Mouse (Mus musculus) thymus, adult 2 months (tissue): Measurements from ENCODE around the gene Creb5.

Source experiments
- CTCF ChIP-seq: fragments of 200-500 bp; IDR thresholded peaks from 2 replicates; pipeline ENCODE4 v1.5.1; 2012; ENCODE audit warnings: mild to moderate bottlenecking, control low read depth, low read length, moderate library complexity, borderline replicate concordance; ENCODE audit not compliant: control insufficient read depth, poor library complexity, insufficient read depth; ENCODE audit errors: extremely low read depth
- POLR2A ChIP-seq: fragments of 200-500 bp; IDR thresholded peaks from 2 replicates; pipeline ENCODE4 v1.6.1; 2012; ENCODE audit warnings: mild to moderate bottlenecking, low read length, control low read depth, moderate library complexity; ENCODE audit not compliant: control insufficient read depth, poor library complexity, insufficient read depth; ENCODE audit errors: extremely low read depth

DNA sequence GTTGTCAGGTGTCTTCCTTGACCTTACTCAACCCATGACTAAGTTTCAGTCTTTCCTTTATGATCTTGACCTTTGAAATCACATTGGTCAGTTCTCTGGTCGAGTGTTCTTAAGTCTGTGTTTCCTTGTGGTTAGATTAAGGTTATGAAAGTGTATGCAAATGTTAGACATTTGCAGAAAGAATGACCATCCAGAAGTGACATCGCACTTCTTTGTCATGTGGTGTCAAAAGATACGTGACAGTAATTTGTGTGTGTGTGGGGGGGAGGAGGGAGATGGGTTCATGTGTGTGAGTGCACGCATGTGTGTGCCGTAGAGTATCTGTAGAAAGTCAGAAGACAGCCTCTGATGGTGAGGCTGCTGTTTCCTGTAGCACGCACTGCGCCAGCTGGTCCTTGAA lies 348.4 kb downstream of the Creb5 start:
- TF ChIP-seq CTCF (no peak), POLR2A (no peak)
